Mouse (Mus musculus): ENCODE measurements at regions not wholly inside any gene's neighbourhood (a gene's known extent, or its start where the extent isn't known, plus 50 kb on each side); places are given as distances from the start of the nearest gene placed in this dataset.

GRCm38 (mm10) chr14:64531221-64531949, 427.3 kb downstream of the Prss52 start:
- DNase-seq (ENCODE audit: low spot score) (no peak), ATAC-seq (ENCODE audit: extremely low read depth, insufficient number of reproducible peaks, low FRiP score, poor library complexity, severe bottlenecking) (no peak)
- no peak for TF ChIP-seq GATA2 (IDR thresholded peaks at IDR 0.05; ENCODE audit: borderline replicate concordance, low read depth, low read length)
- no peak for TF ChIP-seq GATA1 (IDR thresholded peaks at IDR 0.05; ENCODE audit: borderline replicate concordance, low read length)
- no peak for TF ChIP-seq POLR2AphosphoS5 (IDR thresholded peaks at IDR 0.05; ENCODE audit: insufficient replicate concordance, low read depth, low read length)
- TF ChIP-seq TAL1 (conservative IDR thresholded peaks at IDR 0.05; ENCODE audit: low read depth, low read length): no peak
- TF ChIP-seq CTCF (IDR thresholded peaks at IDR 0.05; ENCODE audit: low read depth, low read length): no peak
- H3K27me3 ChIP-seq (ENCODE audit: insufficient read depth, low read length): no peaks in the 10 kb centered on the region
- H3K36me3 ChIP-seq (replicated peaks): no peaks in the 10 kb centered on the region
- no peaks in the 10 kb centered on the region for H3K9me3 ChIP-seq (replicated peaks)
- no peak overlapping the region for H3K4me3 ChIP-seq (ENCODE audit: low read depth, low read length)
- no peaks in the 10 kb centered on the region for H3K4me1 ChIP-seq (ENCODE audit: insufficient read depth, low read depth, low read length)

GRCm38 (mm10) chr14:64532351-64532750, 428.3 kb downstream of the Prss52 start:
- H3K4me1 ChIP-seq (ENCODE audit: insufficient read depth, low read depth, low read length): no peaks in the 10 kb centered on the region
- ATAC-seq (ENCODE audit: extremely low read depth, insufficient number of reproducible peaks, low FRiP score, poor library complexity, severe bottlenecking) (no peak), DNase-seq (ENCODE audit: low spot score) (no peak)
- H3K36me3 ChIP-seq (replicated peaks): no peaks in the 10 kb centered on the region
- no peak overlapping the region for H3K4me3 ChIP-seq (ENCODE audit: low read depth, low read length)
- no peak for TF ChIP-seq POLR2AphosphoS5 (IDR thresholded peaks at IDR 0.05; ENCODE audit: insufficient replicate concordance, low read depth, low read length)
- no peak for TF ChIP-seq GATA1 (IDR thresholded peaks at IDR 0.05; ENCODE audit: borderline replicate concordance, low read length)
- no peak for TF ChIP-seq GATA2 (IDR thresholded peaks at IDR 0.05; ENCODE audit: borderline replicate concordance, low read depth, low read length)
- TF ChIP-seq TAL1 (conservative IDR thresholded peaks at IDR 0.05; ENCODE audit: low read depth, low read length): no peak
- no peak for TF ChIP-seq CTCF (IDR thresholded peaks at IDR 0.05; ENCODE audit: low read depth, low read length)
- no peaks in the 10 kb centered on the region for H3K9me3 ChIP-seq (replicated peaks)
- 0 out of 2 replicates have a peak, but pooled peaks cover under 1% of the 10 kb centered on the region for H3K27me3 ChIP-seq (ENCODE audit: insufficient read depth, low read length)

GRCm38 (mm10) chr14:64533591-64534151, 429.6 kb downstream of the Prss52 start:
- Histone ChIP-seq H3K9me3 (replicated peaks) (no peaks in the 10 kb centered on the region), H3K36me3 (replicated peaks) (no peaks in the 10 kb centered on the region), H3K27me3 (ENCODE audit: insufficient read depth, low read length) (0 out of 2 replicates have a peak, but pooled peaks cover 4% of the 10 kb centered on the region), H3K4me3 (ENCODE audit: low read depth, low read length) (no peak overlapping the region), H3K4me1 (ENCODE audit: insufficient read depth, low read depth, low read length) (no peaks in the 10 kb centered on the region)
- DNase-seq (ENCODE audit: low spot score) (no peak), ATAC-seq (ENCODE audit: extremely low read depth, insufficient number of reproducible peaks, low FRiP score, poor library complexity, severe bottlenecking) (no peak)
- no peak for TF ChIP-seq TAL1 (conservative IDR thresholded peaks at IDR 0.05; ENCODE audit: low read depth, low read length)
- TF ChIP-seq GATA1 (IDR thresholded peaks at IDR 0.05; ENCODE audit: borderline replicate concordance, low read length): no peak
- no peak for TF ChIP-seq GATA2 (IDR thresholded peaks at IDR 0.05; ENCODE audit: borderline replicate concordance, low read depth, low read length)
- no peak for TF ChIP-seq POLR2AphosphoS5 (IDR thresholded peaks at IDR 0.05; ENCODE audit: insufficient replicate concordance, low read depth, low read length)
- no peak for TF ChIP-seq CTCF (IDR thresholded peaks at IDR 0.05; ENCODE audit: low read depth, low read length)

GRCm38 (mm10) chr14:64534194-64534593, 430.1 kb downstream of the Prss52 start:
- H3K9me3 ChIP-seq (replicated peaks): no peaks in the 10 kb centered on the region
- DNase-seq (ENCODE audit: low spot score): no peak
- no peak for ATAC-seq (ENCODE audit: extremely low read depth, insufficient number of reproducible peaks, low FRiP score, poor library complexity, severe bottlenecking)
- no peak overlapping the region for H3K4me3 ChIP-seq (ENCODE audit: low read depth, low read length)
- TF ChIP-seq TAL1 (conservative IDR thresholded peaks at IDR 0.05; ENCODE audit: low read depth, low read length) (no peak), GATA1 (IDR thresholded peaks at IDR 0.05; ENCODE audit: borderline replicate concordance, low read length) (no peak), CTCF (IDR thresholded peaks at IDR 0.05; ENCODE audit: low read depth, low read length) (no peak), POLR2AphosphoS5 (IDR thresholded peaks at IDR 0.05; ENCODE audit: insufficient replicate concordance, low read depth, low read length) (no peak), GATA2 (IDR thresholded peaks at IDR 0.05; ENCODE audit: borderline replicate concordance, low read depth, low read length) (no peak)
- H3K36me3 ChIP-seq (replicated peaks): no peaks in the 10 kb centered on the region
- H3K27me3 ChIP-seq (ENCODE audit: insufficient read depth, low read length): 0 out of 2 replicates have a peak, but pooled peaks cover 4% of the 10 kb centered on the region
- no peaks in the 10 kb centered on the region for H3K4me1 ChIP-seq (ENCODE audit: insufficient read depth, low read depth, low read length)

GRCm38 (mm10) chr14:64539436-64539835, 435.4 kb downstream of the Prss52 start:
- H3K4me3 ChIP-seq (ENCODE audit: low read depth, low read length): no peak overlapping the region
- DNase-seq (ENCODE audit: low spot score): peak; percentile 14
- H3K9me3 ChIP-seq (replicated peaks): no peaks in the 10 kb centered on the region
- no peaks in the 10 kb centered on the region for H3K4me1 ChIP-seq (ENCODE audit: insufficient read depth, low read depth, low read length)
- TF ChIP-seq GATA1 (IDR thresholded peaks at IDR 0.05; ENCODE audit: borderline replicate concordance, low read length): no peak
- TF ChIP-seq CTCF (IDR thresholded peaks at IDR 0.05; ENCODE audit: low read depth, low read length): no peak
- no peak for TF ChIP-seq TAL1 (conservative IDR thresholded peaks at IDR 0.05; ENCODE audit: low read depth, low read length)
- TF ChIP-seq GATA2 (IDR thresholded peaks at IDR 0.05; ENCODE audit: borderline replicate concordance, low read depth, low read length): no peak
- no peak for TF ChIP-seq POLR2AphosphoS5 (IDR thresholded peaks at IDR 0.05; ENCODE audit: insufficient replicate concordance, low read depth, low read length)
- no peaks in the 10 kb centered on the region for H3K36me3 ChIP-seq (replicated peaks)
- 0 out of 2 replicates have a peak, but pooled peaks cover 4% of the 10 kb centered on the region for H3K27me3 ChIP-seq (ENCODE audit: insufficient read depth, low read length)
- ATAC-seq (ENCODE audit: extremely low read depth, insufficient number of reproducible peaks, low FRiP score, poor library complexity, severe bottlenecking): no peak

GRCm38 (mm10) chr14:64545056-64545455, 441.0 kb downstream of the Prss52 start:
- no peak for DNase-seq (ENCODE audit: low spot score)
- Histone ChIP-seq H3K4me3 (ENCODE audit: low read depth, low read length) (no peak overlapping the region), H3K9me3 (replicated peaks) (no peaks in the 10 kb centered on the region), H3K27me3 (ENCODE audit: insufficient read depth, low read length) (no peaks in the 10 kb centered on the region), H3K36me3 (replicated peaks) (no peaks in the 10 kb centered on the region), H3K4me1 (ENCODE audit: insufficient read depth, low read depth, low read length) (no peaks in the 10 kb centered on the region)
- no peak for ATAC-seq (ENCODE audit: extremely low read depth, insufficient number of reproducible peaks, low FRiP score, poor library complexity, severe bottlenecking)
- TF ChIP-seq GATA2 (IDR thresholded peaks at IDR 0.05; ENCODE audit: borderline replicate concordance, low read depth, low read length) (no peak), GATA1 (IDR thresholded peaks at IDR 0.05; ENCODE audit: borderline replicate concordance, low read length) (no peak), TAL1 (conservative IDR thresholded peaks at IDR 0.05; ENCODE audit: low read depth, low read length) (no peak), CTCF (IDR thresholded peaks at IDR 0.05; ENCODE audit: low read depth, low read length) (no peak), POLR2AphosphoS5 (IDR thresholded peaks at IDR 0.05; ENCODE audit: insufficient replicate concordance, low read depth, low read length) (no peak)
